Mouse (Mus musculus) megakaryocyte-erythroid progenitor cell, adult 5-6 weeks (primary cell): ENCODE measurements around the gene Gpi1. TPM values are rescaled to one million over a fixed set of nuclear protein-coding genes. Genes with fewer than 3 reads are reported as not detected.
"Not testable (repeated sequence)": the region's sequence is repeated elsewhere in the genome, so short reads cannot be mapped to it uniquely, and the experiment has no call there.

Source experiments
- ATAC-seq: replicated peaks from 2 replicates; pipeline ENCODE4 v1.8.0; 2016; ENCODE audit warnings: mild to moderate bottlenecking, inconsistent platforms; ENCODE audit not compliant: severe bottlenecking, poor library complexity, low FRiP score, low TSS enrichment
- total RNA-seq, 2 experiments: library from RNA; stranded (forward) in 1 of 2; stranded (reverse) in 1 of 2; fragments of 200-1000, 215-1000 nt in 1 of 2; fragments of >200 nt in 1 of 2; fragmentation: Nextera tagmentation in 1 of 2; gene quantifications; 2 replicates each; pipeline ENCODE4 v1.2.3; 2014 to 2017

The Gpi1 gene
- total RNA-seq, 2 experiments from 2014 or later = 178 to 227 TPM

- ATAC-seq = peak; percentile 78
Measured at GRCm38 (mm10) chr7:34196132-34197128, 33.7 kb downstream of the Gpi1 start, which contains the start of gene Pdcd2l. Gene Pdcd2l, minus strand, starts transcription at chr7:34196661.

- 0 out of 2 replicates have a peak, but pooled peaks have one; percentile 27 for ATAC-seq
Measured at GRCm38 (mm10) chr7:34195632-34196031, 34.5 kb downstream of the Gpi1 start.

DNA sequence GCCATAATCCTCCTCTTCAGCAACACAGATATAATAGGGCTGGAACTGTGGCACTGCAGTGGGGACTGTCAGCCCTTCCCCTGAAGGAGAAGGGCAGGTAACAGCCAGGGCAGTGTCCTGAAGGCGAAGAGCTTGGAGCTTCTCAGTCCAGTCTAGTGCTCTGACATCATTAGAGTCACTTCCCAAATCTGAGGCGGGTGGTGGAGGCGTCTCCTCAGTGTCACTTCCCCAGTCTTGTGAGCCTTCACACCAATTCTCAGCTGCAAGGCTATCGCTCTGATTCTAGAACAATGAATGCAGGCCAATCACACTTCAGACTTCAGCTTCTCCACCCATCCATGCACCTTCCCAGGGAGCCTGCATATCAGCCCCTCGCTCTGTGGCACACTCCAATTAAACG lies 37.3 kb downstream of the Gpi1 start:
- ATAC-seq = no peak

DNA sequence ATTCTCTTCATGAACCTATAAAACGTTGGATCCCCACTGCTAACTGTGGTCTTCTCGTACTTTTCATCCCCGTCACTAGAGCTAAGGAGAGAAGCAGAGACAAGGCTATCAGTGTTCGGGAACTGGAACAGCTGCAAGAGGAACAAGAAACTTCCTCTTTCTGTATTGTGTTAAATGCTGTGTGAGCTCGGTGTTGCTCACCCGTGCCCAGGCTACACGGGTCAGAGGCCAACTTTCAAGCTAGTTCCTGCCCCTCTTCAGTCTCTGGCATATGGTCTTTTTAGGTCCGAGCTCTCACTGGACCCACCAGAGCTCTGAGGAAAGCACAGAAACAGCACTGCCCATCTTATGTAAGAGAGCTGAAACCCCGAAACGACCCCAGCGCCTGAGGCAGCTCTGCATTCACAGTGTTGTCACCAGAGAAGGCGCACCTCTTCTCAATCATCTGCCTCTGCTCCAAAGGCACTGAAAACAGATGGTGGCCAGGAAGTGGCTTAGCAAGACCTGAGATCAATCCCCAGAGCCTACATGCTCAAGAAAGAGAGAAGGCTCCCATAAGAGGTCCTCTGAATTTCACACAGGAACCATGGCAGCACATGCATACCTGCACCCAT lies 40.7 kb downstream of the Gpi1 start:
- ATAC-seq = no peak

DNA sequence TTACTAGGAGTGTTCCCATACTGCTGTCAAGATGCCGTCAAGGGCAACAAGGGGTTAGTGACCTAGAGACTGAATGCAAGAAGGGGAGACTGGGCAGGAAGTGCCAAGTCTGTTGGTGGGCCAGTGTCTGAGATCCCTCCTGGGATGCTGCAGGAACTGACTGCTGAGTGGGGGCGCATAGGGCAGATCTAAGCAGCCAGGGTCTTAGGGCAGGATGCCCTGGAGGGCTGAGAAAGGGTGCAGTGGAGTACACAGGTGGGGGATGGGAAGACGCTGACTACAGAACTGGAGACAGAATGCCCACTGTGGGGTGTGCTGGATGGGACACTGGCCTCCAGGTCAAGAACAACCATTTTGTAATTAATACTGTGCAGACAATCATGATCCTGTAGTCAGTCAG lies 46.3 kb downstream of the Gpi1 start:
- ATAC-seq = no peak

- ATAC-seq = no peak
Measured at GRCm38 (mm10) chr7:34183356-34183755, 46.8 kb downstream of the Gpi1 start.

- not testable (repeated sequence) for ATAC-seq
Measured at GRCm38 (mm10) chr7:34176241-34176640, 53.9 kb downstream of the Gpi1 start.

- no peak for ATAC-seq
Measured at GRCm38 (mm10) chr7:34172251-34172650, 57.9 kb downstream of the Gpi1 start.

DNA sequence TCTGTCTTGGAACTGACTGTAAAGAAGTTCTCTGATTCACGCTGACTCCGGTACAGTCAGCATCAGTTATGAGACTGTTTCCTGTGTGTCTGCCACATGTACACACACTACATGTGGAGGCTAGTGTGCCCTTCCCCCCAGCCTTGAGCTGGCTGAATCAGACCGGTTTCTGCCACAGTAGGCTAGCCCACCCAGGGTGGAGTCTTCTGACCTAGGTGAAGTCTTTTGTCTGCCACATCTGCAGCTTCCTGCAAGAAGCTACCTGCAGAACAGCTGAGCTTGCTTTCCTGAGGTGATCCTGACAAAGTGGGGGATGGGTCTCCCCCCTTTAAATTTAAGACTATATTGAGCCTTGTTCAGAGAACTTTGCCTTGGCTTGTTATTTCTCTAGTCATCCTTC lies 60.7 kb downstream of the Gpi1 start, which contains the start of gene Uba2:
Uba2 (minus strand) TSS at position 146 of the 400 bp plus-strand sequence.
- no peak for ATAC-seq

DNA sequence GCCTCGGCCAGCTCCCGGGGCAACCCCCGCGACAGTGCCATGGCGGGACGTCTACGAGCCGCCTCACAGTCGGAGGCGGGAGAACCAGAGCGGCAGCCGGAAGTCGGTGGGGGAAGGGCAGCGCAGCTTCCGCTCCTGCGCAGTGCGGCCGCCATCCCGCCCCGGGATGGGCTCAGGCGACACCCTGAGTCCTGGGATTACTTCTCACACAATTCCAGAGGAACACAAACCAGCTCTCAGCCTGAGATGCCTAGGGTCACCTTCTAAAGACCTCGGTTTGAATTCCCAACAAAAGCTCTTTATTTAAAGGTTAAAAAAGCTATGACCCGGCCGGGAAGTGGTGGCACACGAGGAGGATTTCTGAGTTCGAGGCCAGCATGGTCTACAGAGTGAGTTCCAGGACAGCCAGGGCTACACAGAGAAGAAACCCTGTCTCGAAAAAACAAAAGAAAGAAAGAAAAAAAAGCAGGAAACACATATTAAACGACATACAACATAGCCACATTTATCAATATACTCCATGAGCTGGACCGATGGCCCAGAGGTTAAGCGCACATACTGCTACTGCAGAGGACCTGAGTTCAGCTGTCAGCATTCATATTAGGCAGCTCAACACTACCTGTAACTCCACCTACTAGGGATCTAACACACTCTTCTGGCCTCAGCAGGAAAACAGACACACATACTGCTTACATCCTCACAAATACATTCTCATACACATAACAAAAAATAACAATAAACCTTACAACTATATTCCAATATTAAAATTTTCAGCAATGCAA lies 61.5 kb downstream of the Gpi1 start:
- peak; percentile 95 for ATAC-seq

DNA sequence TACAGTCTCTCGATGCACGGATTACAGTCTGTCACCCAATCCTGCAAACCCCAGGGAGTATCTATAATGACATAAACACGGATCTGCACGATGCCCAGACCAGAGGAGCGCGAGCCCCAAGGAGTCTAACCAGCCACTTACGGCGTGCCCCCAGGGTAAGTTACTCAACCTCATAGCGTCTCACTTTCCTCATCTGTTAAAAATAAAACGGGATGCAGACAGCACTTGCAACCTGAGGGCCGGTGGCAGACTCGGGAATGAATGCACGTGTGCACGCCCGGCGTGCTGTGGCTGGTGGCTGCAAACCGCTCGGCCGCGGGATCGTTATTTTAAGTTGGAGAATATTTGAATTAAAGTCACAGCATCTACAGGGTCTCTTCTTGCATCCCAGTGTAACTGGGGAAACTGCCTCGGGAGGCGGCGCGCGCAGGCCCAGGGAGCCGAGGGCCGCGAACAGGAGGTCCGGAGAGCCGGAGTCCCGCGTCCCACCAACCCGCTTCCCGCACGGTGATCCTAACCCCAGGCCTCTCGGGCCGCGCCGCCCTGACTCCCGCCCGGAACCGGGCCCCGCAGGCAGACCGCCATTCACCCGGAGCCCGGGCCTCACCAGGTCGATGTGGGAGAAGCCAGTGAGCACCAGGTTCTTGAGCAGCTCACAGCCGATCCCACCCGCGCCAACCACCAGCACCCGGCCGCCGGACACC lies 62.2 kb downstream of the Gpi1 start:
- peak; percentile 66 for ATAC-seq

DNA sequence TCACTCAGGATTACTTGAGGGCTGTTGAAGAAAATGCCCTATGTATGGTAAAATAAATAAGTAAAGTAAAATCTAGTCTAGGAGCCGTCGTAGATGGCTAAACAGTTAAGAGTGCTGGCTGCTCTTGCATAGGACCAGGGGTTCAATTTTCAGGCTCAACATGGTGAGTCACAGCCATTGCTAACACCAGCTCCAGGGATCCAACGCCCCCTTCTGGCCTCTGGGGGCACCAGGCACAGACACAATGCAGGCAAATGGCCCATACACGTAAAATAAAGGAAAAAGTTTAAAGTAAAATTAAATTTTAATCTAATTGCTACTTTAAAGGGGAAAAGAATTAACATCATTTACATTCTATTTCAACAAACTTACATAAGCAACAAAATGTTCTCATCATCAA lies 63.3 kb downstream of the Gpi1 start:
- ATAC-seq = peak; percentile 85

GRCm38 (mm10) chr7:34165999-34166398 lies 64.1 kb downstream of the Gpi1 start:
- no peak for ATAC-seq

DNA sequence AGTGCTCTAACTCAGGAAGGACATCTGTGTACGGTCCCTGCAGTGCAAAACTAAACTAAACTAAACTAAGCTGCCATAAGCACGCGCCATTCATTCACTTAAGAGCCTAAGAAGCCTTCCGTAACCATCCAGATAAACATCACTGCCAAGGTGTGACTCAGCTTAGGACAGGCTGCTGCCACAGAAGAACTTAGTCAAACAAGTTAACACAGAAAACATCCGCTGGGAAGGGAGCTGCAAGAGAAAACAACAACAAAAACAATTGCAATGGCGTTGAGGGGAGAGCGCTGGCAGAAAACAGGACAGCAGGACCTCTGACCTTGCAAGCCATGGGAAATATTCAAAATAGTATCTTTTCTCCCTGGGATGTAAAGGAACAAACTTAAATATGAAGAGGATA lies 65.5 kb downstream of the Gpi1 start:
- ATAC-seq = no peak

GRCm38 (mm10) chr7:34159167-34159566 lies 71.0 kb downstream of the Gpi1 start:
- no peak for ATAC-seq

GRCm38 (mm10) chr7:34157994-34158393 lies 72.1 kb downstream of the Gpi1 start:
- ATAC-seq = no peak
